10 mouse cellular contexts compared by ENCODE assay signal in genomic region chr2:180214352-180214978, GRCm38 (mm10). TPM values are rescaled to one million over a fixed set of nuclear protein-coding genes. Genes with fewer than 3 reads are reported as not detected.
DNase-seq lines count a peak whose midpoint lies in the region; ATAC-seq and TF ChIP-seq lines count a peak whose summit lies in the region.
"Had no signal": no experiment of that assay in that cellular context is flagged by ENCODE, and none has a peak within 500 bp of the region (broad histone marks: within the 10 kb centered on the region; RNA-seq: fewer than 3 reads in every experiment).

No protein-coding gene starts in this region.

- no peak for TF ChIP-seq CTCF in heart, postnatal 0 days (IDR thresholded peaks at IDR 0.05; ENCODE audit: low read depth)

- no peak overlapping the region for H3K9ac ChIP-seq in ES-E14 (ENCODE audit: insufficient read depth, low read depth, low read length, poor library complexity, severe bottlenecking)
- peak overlapping the region; percentile 29; the same call in 1 of the 2 replicates for H3K9ac ChIP-seq in heart, postnatal 0 days (replicated peaks; ENCODE audit: low read depth, low read length)
- H3K9ac ChIP-seq: limb, embryonic 13.5 days had no signal

- no peak overlapping the region for H3K4me3 ChIP-seq in ES-E14 (ENCODE audit: insufficient read depth in 1 of 2, low read depth in 1 of 2, low read length in 2 of 2, poor library complexity in 1 of 2, severe bottlenecking in 1 of 2)
- no peak overlapping the region for H3K4me3 ChIP-seq in heart, postnatal 0 days (ENCODE audit: low read depth, low read length)
- H3K4me3 ChIP-seq: limb, embryonic 13.5 days had no signal

- no peaks in the 10 kb centered on the region for H3K9me3 ChIP-seq in ES-E14 (ENCODE audit: control insufficient read depth, insufficient read depth, low read depth, low read length)
- peaks cover 3% of the 10 kb centered on the region; the same call in 1 of the 2 replicates for H3K9me3 ChIP-seq in heart, postnatal 0 days (replicated peaks; ENCODE audit: control insufficient read depth, low read length)
- H3K9me3 ChIP-seq: limb, embryonic 13.5 days had no signal

- no peak for TF ChIP-seq EP300 in heart, postnatal 0 days (IDR thresholded peaks at IDR 0.05; ENCODE audit: low read depth)

- no peak overlapping the region for H3K4me2 ChIP-seq in heart, postnatal 0 days (ENCODE audit: low read depth, low read length)
- H3K4me2 ChIP-seq: limb, embryonic 13.5 days had no signal

- in situ Hi-C loops in ES-E14 (cut with MboI; ENCODE audit: low sequenced_read_pairs in 2 of 2, unreplicated experiment in 2 of 2): no loop called here

- peak; percentile 94 for DNase-seq in heart, adult 11 months
- no peak for DNase-seq in heart, adult 18-20 months
- no peak for DNase-seq in ES-E14 (ENCODE audit: low read depth, low spot score)
- DNase-seq in heart, postnatal 0 days (ENCODE audit: low spot score): no peak
- peak; percentile 49 to 68 for DNase-seq in kidney, postnatal 4 days
- DNase-seq in thymus, postnatal 14 days: no peak
- no peak for DNase-seq in urinary bladder, adult 18-20 months (ENCODE audit: low spot score in 2 of 2)
- no peak for DNase-seq in layer of hippocampus, adult 11-12 months (ENCODE audit: low spot score)
- DNase-seq: midbrain, embryonic 14.5 days had no signal

- WGBS in heart, postnatal 0 days: 30% methylated on average over 4 of the region's 4 CpGs

- peaks cover 38% of the 10 kb centered on the region; the same call in 1 of the 2 replicates for H3K36me3 ChIP-seq in ES-E14 (ENCODE audit: control insufficient read depth, insufficient read depth, low read length, poor library complexity, severe bottlenecking)
- no peaks in the 10 kb centered on the region for H3K36me3 ChIP-seq in heart, postnatal 0 days (replicated peaks; ENCODE audit: control insufficient read depth, insufficient read depth, low read length)
- H3K36me3 ChIP-seq: limb, embryonic 13.5 days had no signal

- ATAC-seq in heart, postnatal 0 days (ENCODE audit: insufficient read depth, low read depth): peak; percentile 20; the same call in 1 of the 2 replicates

- 0 out of 2 replicates have a peak overlapping the region, but pooled peaks have one; percentile 0 for H3K27ac ChIP-seq in ES-E14 (ENCODE audit: insufficient read depth, low read depth, low read length, poor library complexity, severe bottlenecking)
- peak overlapping the region; percentile 15 for H3K27ac ChIP-seq in heart, postnatal 0 days (ENCODE audit: low read depth)
- H3K27ac ChIP-seq: limb, embryonic 13.5 days had no signal

- H3K27me3 ChIP-seq in heart, postnatal 0 days (ENCODE audit: control insufficient read depth, insufficient read depth, low read length): no peaks in the 10 kb centered on the region
- H3K27me3 ChIP-seq: limb, embryonic 13.5 days had no signal

- H3K4me1 ChIP-seq in ES-E14 (ENCODE audit: control insufficient read depth in 2 of 2, insufficient read depth in 2 of 2, low read length in 2 of 2, poor library complexity in 1 of 2): peaks cover 0 to 39% of the 10 kb centered on the region in 2 experiments; a peak in 2 of 4 replicates
- peaks cover 45% of the 10 kb centered on the region for H3K4me1 ChIP-seq in heart, postnatal 0 days (ENCODE audit: control insufficient read depth, insufficient read depth)

TF ChIP-seq in ES-E14, 5 proteins besides CTCF, POLR2A, EP300 and RAD21:
- TF ChIP-seq HCFC1 (IDR thresholded peaks at IDR 0.05; ENCODE audit: borderline replicate concordance, insufficient read depth, low read length) (no peak), CHD2 (IDR thresholded peaks at IDR 0.05; ENCODE audit: low read depth, low read length) (no peak), MAFK (IDR thresholded peaks at IDR 0.05; ENCODE audit: insufficient read depth, low read depth, low read length) (no peak), ZC3H11A (IDR thresholded peaks at IDR 0.05; ENCODE audit: borderline replicate concordance, low read depth, low read length) (no peak), ZNF384 (IDR thresholded peaks at IDR 0.05; ENCODE audit: low read depth, low read length) (no peak)
TF ChIP-seq in ES-E14: peak in this region for 0.

RNA-seq across cellular contexts. Expression of gene Lama5, which starts 11.2 kb away (rescaled TPM):
- 10 to 100 TPM; 72.2 to 78.5 TPM for total RNA-seq in heart, adult 18-20 months (2021)
- total RNA-seq in ES-E14 (2012; rRNA removed): 291 and 497 TPM in 2 replicates
- 69.6 and 95.7 TPM in 2 replicates for total RNA-seq in heart, postnatal 0 days (2014; rRNA removed; ENCODE audit: low replicate concordance)
- 16.6 and 16.9 TPM in 2 replicates for polyA plus RNA-seq in heart, postnatal 0 days (2015; fragmentation: Nextera tagmentation; extraction: Ambion mirVana)

RNA-seq across cellular contexts. Expression of gene Rps21, which starts 42.7 kb away (rescaled TPM):
- total RNA-seq in heart, adult 18-20 months (2021): 100 to 1,000 TPM; 561 to 600 TPM
- total RNA-seq in ES-E14 (2012; rRNA removed): 4,130 and 4,285 TPM in 2 replicates
- 706 and 957 TPM in 2 replicates for total RNA-seq in heart, postnatal 0 days (2014; rRNA removed; ENCODE audit: low replicate concordance)
- polyA plus RNA-seq in heart, postnatal 0 days (2015; fragmentation: Nextera tagmentation; extraction: Ambion mirVana): 356 and 378 TPM in 2 replicates

RNA-seq across cellular contexts. Expression of gene Adrm1, which starts 43.2 kb away (rescaled TPM):
- 10 to 100 TPM; 84.0 to 86.8 TPM for total RNA-seq in heart, adult 18-20 months (2021)
- total RNA-seq in ES-E14 (2012; rRNA removed): 169 and 196 TPM in 2 replicates
- 74.5 and 115 TPM in 2 replicates for total RNA-seq in heart, postnatal 0 days (2014; rRNA removed; ENCODE audit: low replicate concordance)
- 130 and 156 TPM in 2 replicates for polyA plus RNA-seq in heart, postnatal 0 days (2015; fragmentation: Nextera tagmentation; extraction: Ambion mirVana)

RNA-seq across cellular contexts. Expression of gene Cables2, which starts 58.8 kb away (rescaled TPM):
- 10 to 100 TPM; 10.9 TPM for total RNA-seq in heart, adult 18-20 months (2021)
- 13.4 and 15.5 TPM in 2 replicates for total RNA-seq in ES-E14 (2012; rRNA removed)
- 14.6 and 15.3 TPM in 2 replicates for total RNA-seq in heart, postnatal 0 days (2014; rRNA removed; ENCODE audit: low replicate concordance)
- 6.2 and 6.5 TPM in 2 replicates for polyA plus RNA-seq in heart, postnatal 0 days (2015; fragmentation: Nextera tagmentation; extraction: Ambion mirVana)

Comparison
In these comparisons a context has a peak if more than half of its experiments do, and no peak if none do; other contexts are left out.
1. DNase-seq: peak in heart, adult 11 months (single experiment) and kidney, postnatal 4 days (2 of 2); none in heart, adult 18-20 months (0 of 2), ES-E14 (single experiment), heart, postnatal 0 days (single experiment), thymus, postnatal 14 days (single experiment), urinary bladder, adult 18-20 months (0 of 2) and layer of hippocampus, adult 11-12 months (single experiment).